Mouse (Mus musculus) liver, embryonic 14.5 days (tissue): Measurements from ENCODE around the gene Cfdp1.

Experiments
- CTCF ChIP-seq: IDR thresholded peaks from 2 replicates; pipeline ENCODE4 v1.5.1; 2016; ENCODE audit warnings: antibody characterized with exemption, low read depth, control low read depth
- EP300 ChIP-seq: IDR thresholded peaks from 2 replicates; pipeline ENCODE4 v1.6.1; 2016; ENCODE audit warnings: antibody characterized with exemption, low read depth

DNA sequence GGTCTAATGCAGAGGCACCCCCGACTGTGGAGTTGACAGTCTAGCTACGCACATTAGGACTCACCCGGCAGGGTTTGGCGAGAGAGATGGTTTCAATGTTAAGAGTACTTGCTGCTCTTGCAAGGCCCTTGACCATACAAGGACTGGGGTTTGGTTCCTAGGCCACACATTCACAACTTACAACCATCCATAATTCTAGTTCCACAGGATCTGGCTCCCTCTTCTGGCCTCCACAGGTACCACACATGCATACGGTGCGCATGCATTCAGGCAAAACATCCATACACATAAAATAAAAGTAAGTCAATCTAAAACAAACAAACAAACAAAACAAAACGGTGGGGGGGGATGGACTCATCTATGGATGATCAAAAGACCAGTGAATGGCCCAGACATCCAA is 40.9 kb upstream of the Cfdp1 start:
- TF ChIP-seq CTCF (peak; percentile 72), EP300 (no peak)
